Mouse (Mus musculus) layer of hippocampus, adult 8-10 months (tissue): ENCODE results near the gene Tmem119. TPM values are rescaled to one million over a fixed set of nuclear protein-coding genes. Genes with fewer than 3 reads are reported as not detected.
"Not testable (repeated sequence)": the region's sequence is repeated elsewhere in the genome, so short reads cannot be mapped to it uniquely, and the experiment has no call there.

Experiments used
- DNase-seq, 2 experiments: peaks; one replicate each; pipeline ENCODE4 v3.0.0; 2022; ENCODE audit warnings: low spot score in 2 of 2
- total RNA-seq, 4 experiments: library from RNA; stranded (reverse); gene quantifications; 2 replicates each; pipeline ENCODE4 v1.2.4; 2022

Tmem119 gene
- total RNA-seq, 4 experiments from 2014 or later: 22.0 to 40.1 (median 31.5) TPM

- no peak for DNase-seq
Measured at GRCm38 (mm10) chr5:113818572-113818971, 18.3 kb upstream of the Tmem119 start.

- peak in 1 of 2 experiments; percentile 36 for DNase-seq
Measured at GRCm38 (mm10) chr5:113815638-113816152, 15.4 kb upstream of the Tmem119 start.

- no peak for DNase-seq
Measured at GRCm38 (mm10) chr5:113815041-113815389, 14.7 kb upstream of the Tmem119 start.

GRCm38 (mm10) chr5:113814111-113815040 is 14.1 kb upstream of the Tmem119 start:
- DNase-seq: no peak

DNA sequence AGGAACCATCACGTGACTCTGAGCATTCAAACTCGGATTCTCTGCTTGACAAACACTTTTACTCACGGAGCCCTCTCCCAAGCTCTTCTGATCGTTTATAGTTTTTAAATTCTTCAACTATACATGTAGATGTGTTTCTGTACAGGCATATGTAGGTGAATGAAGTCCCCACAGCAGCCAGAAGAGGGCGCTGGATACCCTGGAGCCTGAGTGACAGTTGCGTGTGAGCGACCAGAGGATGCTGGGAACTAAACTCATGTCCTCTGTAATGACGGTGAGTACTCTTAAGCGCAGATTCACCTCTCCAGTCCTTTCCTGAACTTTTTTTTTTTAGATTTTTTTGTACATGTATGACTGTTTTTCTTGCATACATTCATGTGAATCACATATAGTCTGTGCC is 13.3 kb upstream of the Tmem119 start:
- no peak for DNase-seq

DNA sequence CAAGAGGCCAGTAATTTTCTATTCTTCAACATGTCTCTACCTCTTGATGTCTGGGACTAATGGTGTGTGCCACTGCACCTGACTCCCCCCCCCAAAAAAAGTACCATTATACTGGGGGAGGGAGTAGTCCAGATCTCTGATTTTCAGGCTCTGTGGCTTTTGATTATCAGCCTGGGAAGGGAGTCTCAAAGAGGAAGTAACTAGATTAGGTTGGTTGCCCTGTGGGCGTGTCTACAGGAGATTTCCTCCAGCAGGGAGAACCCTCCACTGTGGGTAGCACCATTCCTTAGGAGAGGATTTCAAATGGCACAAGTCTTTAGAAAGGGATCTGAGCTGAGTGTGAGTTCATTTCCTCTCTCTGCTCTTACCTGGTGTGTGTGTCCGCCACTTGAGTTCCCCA is 12.3 kb upstream of the Tmem119 start:
- DNase-seq: no peak

GRCm38 (mm10) chr5:113811824-113812420 is 11.6 kb upstream of the Tmem119 start:
- DNase-seq: not testable (repeated sequence)

DNA sequence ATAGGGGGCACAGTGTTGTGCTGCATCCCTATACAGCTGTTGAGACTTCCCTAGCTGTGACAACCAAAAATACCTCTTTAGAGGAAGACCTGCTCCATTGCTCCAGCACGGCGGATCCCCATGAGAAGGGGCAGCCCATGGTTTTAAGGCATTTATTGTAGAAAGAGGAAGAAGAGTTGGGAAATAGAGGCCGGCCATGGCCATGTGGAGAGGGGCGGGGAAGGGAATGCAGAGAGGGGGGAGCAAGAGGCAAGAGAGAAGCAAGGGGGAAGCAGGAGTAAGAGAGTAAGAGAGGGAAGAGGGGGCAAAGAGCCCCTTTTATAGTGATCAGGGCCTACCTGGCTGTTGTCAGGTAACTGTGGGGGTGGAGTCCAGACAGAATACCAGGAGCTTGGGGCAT is 9.8 kb upstream of the Tmem119 start:
- DNase-seq: no peak

GRCm38 (mm10) chr5:113808177-113808576 is 7.9 kb upstream of the Tmem119 start:
- no peak for DNase-seq

DNA sequence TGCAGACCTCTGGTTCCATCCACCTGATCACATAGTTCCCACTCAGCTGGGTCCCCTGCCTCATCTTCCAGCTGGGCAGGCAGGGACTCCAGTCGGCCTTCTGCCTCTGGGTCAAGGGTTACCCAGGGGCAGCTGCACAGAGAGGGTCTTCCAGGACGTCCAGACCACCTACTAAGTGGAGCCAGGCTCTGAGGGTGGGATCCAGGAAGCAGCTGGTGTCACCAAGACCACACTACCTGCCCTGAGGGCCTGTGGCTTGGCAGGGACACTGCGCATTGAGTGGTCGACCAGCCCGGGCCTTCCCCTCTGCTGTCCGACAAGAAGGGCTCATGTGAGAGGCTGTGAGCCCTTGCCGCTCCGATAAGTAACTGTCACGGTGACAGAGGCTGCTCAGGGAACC is 7.4 kb upstream of the Tmem119 start:
- no peak for DNase-seq

DNA sequence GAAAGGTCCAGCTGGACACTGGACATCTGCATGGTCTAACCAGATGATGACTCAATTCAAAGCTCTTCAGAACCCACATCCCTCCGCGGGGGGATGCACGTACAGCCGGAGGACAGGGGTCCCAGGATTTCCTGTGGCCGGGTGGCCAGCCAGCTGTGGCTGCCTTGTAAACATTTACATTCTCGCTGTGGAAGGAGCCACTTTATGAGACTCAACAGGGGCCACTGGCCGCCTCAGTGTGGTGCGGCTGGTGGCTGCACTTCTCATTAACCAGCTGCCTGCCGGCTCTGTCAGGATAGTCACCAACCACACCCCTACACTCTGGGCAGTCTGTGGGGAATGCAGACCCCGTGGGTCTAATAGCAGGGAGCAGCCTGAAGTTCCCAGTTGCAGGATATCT is 6.1 kb upstream of the Tmem119 start:
- no peak for DNase-seq

- DNase-seq: no peak
Measured at GRCm38 (mm10) chr5:113805301-113805700, 5.0 kb upstream of the Tmem119 start.

DNA sequence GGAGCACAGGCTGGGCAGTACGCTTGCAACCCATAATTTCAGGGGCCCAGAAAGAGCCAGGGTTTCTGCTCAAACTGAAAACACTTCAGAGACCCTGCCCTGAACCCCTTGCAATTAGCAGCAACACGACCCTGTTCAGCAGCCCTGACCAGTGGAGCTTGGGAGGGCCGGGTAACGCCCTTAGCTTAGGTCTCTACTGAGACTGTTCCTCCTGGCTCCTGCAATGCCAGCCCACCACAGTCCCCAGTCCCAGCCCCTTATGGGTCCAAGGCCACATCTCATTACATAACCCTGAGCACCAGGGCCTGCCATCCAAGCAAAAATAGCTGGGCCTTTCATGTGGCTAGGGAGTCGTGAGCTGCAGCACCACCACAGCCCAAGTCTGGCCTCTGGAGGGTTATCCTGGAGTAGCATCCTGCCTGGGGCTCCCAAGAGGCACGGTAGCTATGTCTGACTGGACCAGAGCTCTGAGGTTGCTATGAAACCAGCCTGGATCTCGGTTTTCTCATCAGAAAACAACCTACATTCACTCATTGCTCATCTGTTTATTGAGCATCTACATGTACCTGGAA is 4.2 kb upstream of the Tmem119 start:
- DNase-seq: no peak

- DNase-seq: no peak
Measured at GRCm38 (mm10) chr5:113799691-113800090, 625 bp downstream of the Tmem119 start.

DNA sequence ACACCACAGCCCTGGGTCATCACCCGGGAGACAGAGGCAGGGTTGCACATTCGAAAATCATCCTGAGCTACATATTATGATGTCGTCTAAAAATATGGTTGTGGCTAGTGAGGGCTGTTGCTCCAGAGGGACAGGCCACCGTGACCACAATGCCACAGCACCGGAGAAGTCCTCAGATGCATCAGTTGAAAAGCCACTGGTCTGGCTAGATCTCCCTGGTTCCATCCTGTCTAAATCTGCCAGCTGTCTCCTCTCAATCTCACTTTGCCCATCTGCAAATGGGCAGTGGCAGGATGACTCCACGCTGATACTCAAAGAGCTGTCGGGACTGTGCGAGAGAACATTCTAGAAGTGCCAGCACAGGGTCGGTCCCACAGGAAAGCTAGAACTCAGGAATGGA is 1.8 kb downstream of the Tmem119 start:
- DNase-seq: no peak

DNA sequence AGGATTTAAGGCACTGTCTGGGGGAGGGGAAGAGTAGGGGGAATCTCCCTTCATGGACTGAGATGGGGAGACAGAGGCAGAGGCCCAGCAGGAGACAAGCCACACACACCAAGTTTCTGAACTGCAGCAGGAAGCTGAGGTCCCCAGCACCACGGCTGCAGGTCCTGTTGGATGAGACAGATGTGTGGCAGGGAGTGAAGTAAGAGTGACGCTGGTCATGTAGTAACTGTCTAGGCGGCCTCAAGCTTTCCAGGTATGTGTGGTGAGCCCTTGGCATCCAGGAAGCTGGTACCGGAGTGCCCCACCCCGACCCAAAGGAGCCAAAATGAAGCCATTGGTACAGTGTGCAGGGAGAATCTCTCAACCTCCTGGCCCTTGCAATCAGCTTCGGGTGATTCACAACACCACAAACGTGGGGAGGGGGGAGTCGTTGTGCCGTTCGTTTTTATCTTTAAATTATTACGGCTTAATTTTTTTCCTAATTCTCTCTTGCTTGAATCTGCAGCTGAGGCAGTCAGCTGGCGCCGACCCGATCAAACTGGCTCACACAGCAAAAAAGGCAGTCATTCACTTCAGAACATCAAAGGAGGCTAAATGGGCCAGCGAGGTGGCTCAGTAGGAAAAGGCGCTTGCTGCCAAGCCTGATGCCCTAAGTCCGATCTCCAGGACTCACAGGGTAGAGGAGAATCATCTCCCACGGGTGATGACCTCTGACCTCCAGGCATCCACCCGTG is 3.0 kb downstream of the Tmem119 start:
- no peak for DNase-seq

DNA sequence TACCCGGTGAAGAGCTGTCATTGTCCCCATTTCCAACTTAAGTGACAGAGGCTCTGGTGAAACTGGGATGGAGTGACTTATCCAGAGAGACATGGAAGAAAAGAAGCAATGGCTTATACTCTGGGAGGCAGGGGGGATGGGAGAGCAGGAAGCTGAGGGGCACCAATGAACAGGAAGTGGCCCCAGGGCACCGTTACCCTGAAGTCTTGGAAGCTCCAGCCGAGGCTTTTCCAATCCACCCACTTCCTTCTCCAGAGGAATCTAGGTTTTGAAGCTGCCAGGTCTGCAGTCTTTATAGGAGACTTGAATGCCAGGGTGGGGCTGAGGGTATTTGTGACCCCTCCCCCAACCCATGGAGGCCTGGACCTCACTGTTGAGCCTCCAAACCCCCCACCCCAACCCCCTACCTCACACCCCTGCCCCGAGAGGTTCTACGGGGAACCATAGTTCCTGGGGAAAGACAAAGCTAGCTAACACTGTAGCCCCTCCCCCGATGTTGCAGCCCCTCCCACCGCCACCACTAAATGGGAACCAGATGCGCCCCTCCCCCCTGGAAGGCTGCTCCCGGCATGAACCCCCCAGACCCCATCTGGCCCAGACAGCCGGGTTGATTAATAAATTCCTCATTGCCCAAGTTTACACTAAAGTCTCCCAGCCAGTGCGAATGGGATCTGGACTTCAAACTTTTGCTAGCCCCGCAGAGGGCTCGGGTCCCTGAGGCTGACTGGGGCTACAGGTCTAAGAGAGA is 3.7 kb downstream of the Tmem119 start:
- DNase-seq: no peak

DNA sequence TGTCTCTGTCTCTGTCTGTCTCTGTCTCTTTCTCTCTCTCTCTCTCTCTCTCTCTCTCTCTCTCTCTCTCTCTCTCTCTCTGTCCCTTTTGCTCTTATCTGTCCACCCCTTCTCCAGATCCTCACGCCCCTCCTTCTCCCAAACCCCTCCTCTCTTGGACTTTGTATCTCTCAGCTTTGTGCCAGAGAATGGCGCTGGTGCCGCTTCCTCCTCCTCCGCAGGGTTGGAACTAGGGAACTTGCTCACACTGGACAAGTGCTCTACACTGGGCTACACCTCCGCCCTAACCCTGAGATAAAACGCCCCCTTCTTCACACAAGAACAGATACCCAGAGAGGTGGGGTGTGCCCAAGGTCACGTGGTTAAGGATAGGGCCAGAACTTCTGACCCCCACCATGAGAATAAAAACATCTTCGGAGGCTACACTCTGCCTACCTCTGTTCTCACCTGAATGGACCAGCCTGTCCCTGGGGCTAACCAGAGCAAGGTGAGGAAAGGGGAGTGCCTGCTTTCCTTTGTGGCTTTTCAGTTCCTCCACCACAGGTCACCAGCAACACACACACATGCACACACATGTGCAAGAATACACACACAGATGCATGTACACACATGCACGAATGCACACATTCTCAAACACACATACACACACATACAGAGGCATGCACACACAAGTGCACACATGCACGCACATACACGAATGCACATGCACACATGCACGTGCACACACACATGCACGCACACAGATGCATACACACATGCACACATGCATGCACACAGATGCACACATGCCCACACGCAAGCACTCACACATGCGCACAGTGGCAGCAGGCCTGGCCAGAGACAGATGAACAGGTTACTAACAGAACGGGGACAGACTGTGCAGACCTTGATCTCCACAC is 8.9 kb downstream of the Tmem119 start:
- no peak for DNase-seq

DNA sequence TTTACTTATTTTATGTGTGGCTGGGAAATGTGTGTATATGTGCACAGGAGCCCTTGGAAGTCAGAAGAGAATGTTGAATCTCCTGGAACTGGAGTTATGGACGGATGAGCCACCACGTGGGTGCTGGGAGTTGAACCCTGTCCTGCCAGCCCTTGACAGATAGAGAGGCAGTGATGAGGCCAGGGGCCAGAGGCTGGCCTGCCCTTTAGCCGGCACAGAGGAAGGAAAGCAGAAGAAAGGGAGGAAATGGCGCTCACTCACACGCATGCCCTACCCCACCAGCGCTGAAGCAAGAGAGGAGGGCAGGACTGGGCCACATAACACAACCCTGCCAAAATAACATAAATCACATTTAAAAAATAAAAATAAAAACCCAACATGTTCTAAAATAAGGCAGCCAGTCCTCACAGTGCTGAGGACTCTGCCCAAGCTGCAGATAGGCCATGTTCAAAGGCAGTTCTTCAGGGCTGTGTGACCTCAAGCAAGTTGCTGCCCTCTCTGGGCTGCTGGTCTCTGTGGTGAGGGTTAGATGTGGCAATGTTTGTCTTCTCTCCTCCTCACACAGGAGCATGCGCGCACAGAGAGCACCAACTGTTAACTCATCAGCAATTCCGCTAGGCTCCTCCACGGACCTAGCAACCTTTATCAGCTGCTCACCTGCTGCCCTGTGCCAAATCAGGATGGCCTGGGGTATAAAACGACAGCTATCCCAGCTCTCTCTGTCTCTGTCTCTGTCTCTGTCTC is 9.7 kb downstream of the Tmem119 start:
- no peak for DNase-seq
